Mouse (Mus musculus): ENCODE results near the gene Mdfi.
A peak's percentile ranks its signal among the peaks of the same experiment; 100 is the strongest.

Mdfi gene

GRCm38 (mm10) chr17:47802806-47803205, 31.7 kb downstream of the Mdfi start:
- no peak for DNase-seq (ENCODE audit: low read depth, low spot score)

- DNase-seq (ENCODE audit: low read depth, low spot score): no peak
Observed at GRCm38 (mm10) chr17:47797383-47797782, 37.1 kb downstream of the Mdfi start.

- no peak for DNase-seq (ENCODE audit: low read depth, low spot score)
Observed at GRCm38 (mm10) chr17:47796968-47797367, 37.5 kb downstream of the Mdfi start.

GRCm38 (mm10) chr17:47796156-47796816, 38.2 kb downstream of the Mdfi start:
- no peak for DNase-seq (ENCODE audit: low read depth, low spot score)

GRCm38 (mm10) chr17:47795446-47795845, 39.0 kb downstream of the Mdfi start:
- no peak for DNase-seq (ENCODE audit: low read depth, low spot score)

- peak; percentile 50 for DNase-seq (ENCODE audit: low read depth, low spot score)
Observed at GRCm38 (mm10) chr17:47793377-47793776, 41.1 kb downstream of the Mdfi start.

- peak; percentile 22 for DNase-seq (ENCODE audit: low read depth, low spot score)
Observed at GRCm38 (mm10) chr17:47792098-47792863, 42.2 kb downstream of the Mdfi start.

GRCm38 (mm10) chr17:47788996-47789395, 45.5 kb downstream of the Mdfi start:
- no peak for DNase-seq (ENCODE audit: low read depth, low spot score)

GRCm38 (mm10) chr17:47788306-47788705, 46.2 kb downstream of the Mdfi start:
- DNase-seq (ENCODE audit: low read depth, low spot score): no peak

GRCm38 (mm10) chr17:47787632-47788031, 46.9 kb downstream of the Mdfi start:
- DNase-seq (ENCODE audit: low read depth, low spot score): no peak

- DNase-seq (ENCODE audit: low read depth, low spot score): no peak
Observed at GRCm38 (mm10) chr17:47784411-47784810, 50.1 kb downstream of the Mdfi start.

- DNase-seq (ENCODE audit: low read depth, low spot score): no peak
Observed at GRCm38 (mm10) chr17:47783445-47784223, 50.9 kb downstream of the Mdfi start.

GRCm38 (mm10) chr17:47782486-47782885, 52.0 kb downstream of the Mdfi start:
- DNase-seq (ENCODE audit: low read depth, low spot score): no peak

- DNase-seq (ENCODE audit: low read depth, low spot score): no peak
Observed at GRCm38 (mm10) chr17:47780470-47780869, 54.0 kb downstream of the Mdfi start.

- DNase-seq (ENCODE audit: low read depth, low spot score): no peak
Observed at GRCm38 (mm10) chr17:47777141-47777540, 57.4 kb downstream of the Mdfi start.

- no peak for DNase-seq (ENCODE audit: low read depth, low spot score)
Observed at GRCm38 (mm10) chr17:47773604-47774003, 60.9 kb downstream of the Mdfi start.

GRCm38 (mm10) chr17:47769389-47770299, 64.8 kb downstream of the Mdfi start:
- no peak for DNase-seq (ENCODE audit: low read depth, low spot score)

GRCm38 (mm10) chr17:47768707-47769276, 65.7 kb downstream of the Mdfi start:
- DNase-seq (ENCODE audit: low read depth, low spot score): no peak

GRCm38 (mm10) chr17:47767456-47768141, 66.9 kb downstream of the Mdfi start:
- DNase-seq (ENCODE audit: low read depth, low spot score): no peak

- DNase-seq (ENCODE audit: low read depth, low spot score): no peak
Observed at GRCm38 (mm10) chr17:47767081-47767455, 67.4 kb downstream of the Mdfi start.
